Mouse (Mus musculus) midbrain, embryonic 11.5 days (tissue): Measurements from ENCODE around the gene Il1a. TPM values are rescaled to one million over a fixed set of nuclear protein-coding genes. Genes with fewer than 3 reads are reported as not detected.

ENCODE experiments used
- ATAC-seq: fragments of 200-750 bp; cut with Nextera tagmentation; 2 replicates; pipeline ENCODE4 v1.8.0; 2017; ENCODE audit warnings: moderate TSS enrichment, moderate library complexity; ENCODE audit not compliant: low FRiP score
- DNase-seq: peaks from one replicate; pipeline ENCODE4 v3.0.0; 2015; ENCODE audit warnings: low spot score; ENCODE audit errors: missing footprints
- H3K27ac ChIP-seq: fragments of 300-500 bp; sonication (generic); 2 replicates; pipeline ENCODE4 v1.5.1; 2014; ENCODE audit warnings: low read depth, low read length
- H3K27me3 ChIP-seq: fragments of 300-500 bp; sonication (generic); 2 replicates; pipeline ENCODE4 v1.6.1; 2014; ENCODE audit warnings: mild to moderate bottlenecking, low read length, moderate library complexity, mixed read lengths; ENCODE audit not compliant: control insufficient read depth, insufficient read depth
- H3K36me3 ChIP-seq: fragments of 300-500 bp; sonication (generic); 2 replicates; pipeline ENCODE4 v1.6.1; 2014; ENCODE audit warnings: mild to moderate bottlenecking, low read length, moderate library complexity, mixed read lengths; ENCODE audit not compliant: control insufficient read depth, insufficient read depth
- H3K4me1 ChIP-seq: fragments of 300-500 bp; sonication (generic); 2 replicates; pipeline ENCODE4 v1.6.1; 2014; ENCODE audit warnings: low read length; ENCODE audit not compliant: control insufficient read depth, insufficient read depth
- H3K4me2 ChIP-seq: fragments of 300-500 bp; sonication (generic); 2 replicates; pipeline ENCODE4 v1.6.1; 2014; ENCODE audit warnings: mild to moderate bottlenecking, moderate library complexity
- H3K4me3 ChIP-seq: fragments of 300-500 bp; sonication (generic); 2 replicates; pipeline ENCODE4 v1.5.1; 2014; ENCODE audit warnings: low read depth, low read length
- H3K9ac ChIP-seq: fragments of 300-500 bp; sonication (generic); 2 replicates; pipeline ENCODE4 v1.6.1; 2014; ENCODE audit warnings: low read length
- H3K9me3 ChIP-seq: fragments of 300-500 bp; sonication (generic); 2 replicates; pipeline ENCODE4 v1.6.1; 2016; ENCODE audit warnings: low read length; ENCODE audit not compliant: control insufficient read depth
- WGBS: fragments of 180-500 bp; shearing (Covaris S2); extraction: QIAGEN DNeasy Blood & Tissue Kit; methylation state at CpG from one replicate; pipeline ENCODE4 v1.1.7; 2014; 5-methylcytosine and 5-hydroxymethylcytosine counted together
- polyA plus RNA-seq: library from polyadenylated mRNA; unstranded; fragments of >200 nt; fragmentation: Nextera tagmentation; extraction: Ambion mirVana; gene quantifications from 2 replicates; pipeline ENCODE4 v1.2.1, GENCODE M21; 2014

The Il1a gene
- 0.30 TPM in 1 of 2 replicates, not detected in the other for polyA plus RNA-seq

DNA sequence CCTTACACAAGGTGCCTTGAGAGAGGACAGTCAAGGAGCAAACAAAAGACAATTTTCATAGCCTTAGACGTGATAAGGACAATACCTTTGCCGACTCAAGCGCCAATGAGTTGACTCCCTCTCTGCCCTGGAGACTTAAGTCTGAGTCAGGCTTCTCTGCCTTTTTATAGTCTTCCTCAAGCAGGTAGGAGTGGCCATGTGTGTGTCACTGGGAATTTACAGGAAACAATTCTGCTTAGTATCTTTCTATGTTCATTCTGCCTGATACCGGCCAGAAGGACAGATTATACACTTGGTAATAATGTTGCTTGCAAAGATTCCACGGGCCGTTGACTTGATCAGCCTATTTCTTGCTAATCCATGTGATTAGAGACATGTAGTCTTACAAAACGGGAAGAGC is at the start of gene Il1a:
TSS of gene Il1a (minus strand) at position 137 of the 400 bp plus-strand sequence.
- no peak for ATAC-seq
- Histone ChIP-seq H3K27ac (no peak within 1 kb of the TSS), H3K27me3 (no peaks in the 10 kb centered on the region), H3K36me3 (no peaks in the 10 kb centered on the region), H3K4me1 (no peaks in the 10 kb centered on the region), H3K9me3 (no peaks in the 10 kb centered on the region), H3K4me2 (no peak within 1 kb of the TSS), H3K9ac (no peak within 1 kb of the TSS), H3K4me3 (no peak within 1 kb of the TSS)
- no peak for DNase-seq
- WGBS = 89% methylated on average over 7 of the region's 7 CpGs

DNA sequence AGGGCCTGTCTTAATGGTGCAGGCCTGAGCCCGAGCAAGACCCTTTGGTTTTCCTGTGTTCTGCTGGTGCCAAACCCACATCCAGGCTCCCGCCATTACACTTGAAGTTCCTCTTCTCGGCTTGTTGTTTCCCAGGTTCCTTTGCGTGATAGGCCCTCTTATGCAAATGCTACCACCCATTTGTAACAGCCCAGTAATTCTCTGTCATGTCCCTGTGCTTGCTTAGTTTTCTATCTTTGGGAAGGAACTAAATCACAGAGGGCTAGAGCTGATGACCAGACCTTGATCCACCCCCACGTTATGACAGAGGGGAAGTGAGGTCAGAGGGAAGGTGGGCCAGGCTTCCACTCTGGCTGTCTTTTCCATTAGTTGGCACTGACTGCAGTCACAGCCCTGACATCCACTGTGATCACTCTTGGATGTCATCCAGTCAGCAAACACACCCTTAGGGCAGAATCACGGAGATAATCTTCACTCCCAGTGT is 28.4 kb upstream of the Il1a start:
- H3K4me3 ChIP-seq = no peak overlapping the region
- DNase-seq (no peak), ATAC-seq (no peak)
- no peaks in the 10 kb centered on the region; the same call in 1 of the 2 replicates for H3K9me3 ChIP-seq
- no peak overlapping the region for H3K4me2 ChIP-seq
- H3K27me3 ChIP-seq = no peaks in the 10 kb centered on the region
- no peaks in the 10 kb centered on the region; the same call in 1 of the 2 replicates for H3K36me3 ChIP-seq
- no peak overlapping the region for H3K9ac ChIP-seq
- H3K4me1 ChIP-seq = no peaks in the 10 kb centered on the region
- no peak overlapping the region for H3K27ac ChIP-seq
- 77% methylated on average over 6 of the region's 6 CpGs for WGBS

DNA sequence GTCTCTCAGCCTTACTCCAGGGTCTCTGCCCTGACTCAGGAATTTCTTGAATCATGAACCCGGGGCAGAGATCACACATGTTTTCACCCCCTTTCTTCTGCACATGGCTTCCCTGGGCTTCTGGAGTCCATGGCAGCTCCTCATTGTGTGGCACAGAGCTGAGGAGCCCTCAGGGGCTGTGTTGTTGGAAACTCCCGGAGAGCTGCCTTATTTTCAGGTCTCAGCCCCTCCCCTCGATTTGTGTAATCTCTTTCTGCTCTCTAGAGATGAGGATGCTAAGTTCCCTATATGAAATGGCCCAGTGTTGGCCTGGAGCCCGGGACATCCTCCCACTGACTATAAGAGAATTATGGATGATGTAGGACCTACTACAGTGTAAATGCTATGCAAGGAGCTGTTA is 23.7 kb upstream of the Il1a start:
- no peaks in the 10 kb centered on the region for H3K9me3 ChIP-seq
- DNase-seq = no peak
- no peaks in the 10 kb centered on the region; the same call in 1 of the 2 replicates for H3K36me3 ChIP-seq
- no peak overlapping the region for H3K27ac ChIP-seq
- no peak for ATAC-seq
- no peak overlapping the region for H3K9ac ChIP-seq
- H3K4me1 ChIP-seq = no peaks in the 10 kb centered on the region
- no peaks in the 10 kb centered on the region for H3K27me3 ChIP-seq
- 66% methylated on average over 4 of the region's 4 CpGs for WGBS
- no peak overlapping the region for H3K4me2 ChIP-seq
- H3K4me3 ChIP-seq = no peak overlapping the region

DNA sequence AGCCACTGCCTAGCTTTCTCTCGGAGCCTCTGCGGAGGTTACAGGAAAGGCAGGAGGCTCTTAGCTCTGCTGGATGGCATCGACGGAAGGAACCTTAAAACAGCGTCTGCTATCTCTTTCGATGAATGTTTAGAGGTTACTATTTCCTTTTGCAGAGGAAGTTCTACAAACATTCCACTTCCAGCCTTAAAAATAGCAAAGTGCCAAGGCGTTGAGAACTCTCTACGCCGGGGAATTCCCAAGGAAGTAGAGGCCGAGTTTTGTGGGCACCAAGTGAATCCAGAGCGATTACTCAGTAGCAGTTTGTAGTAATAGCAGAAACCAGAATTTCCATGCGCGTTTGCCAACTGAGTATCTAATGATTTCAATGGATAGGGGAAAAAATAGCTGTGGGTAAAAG is 20.8 kb upstream of the Il1a start:
- 89% methylated on average over 13 of the region's 13 CpGs for WGBS
- no peaks in the 10 kb centered on the region for H3K4me1 ChIP-seq
- H3K27ac ChIP-seq = no peak overlapping the region
- no peak for ATAC-seq
- H3K4me2 ChIP-seq = no peak overlapping the region
- no peak overlapping the region for H3K4me3 ChIP-seq
- no peaks in the 10 kb centered on the region; the same call in 1 of the 2 replicates for H3K36me3 ChIP-seq
- H3K9me3 ChIP-seq = no peaks in the 10 kb centered on the region
- DNase-seq = peak; percentile 77
- no peaks in the 10 kb centered on the region for H3K27me3 ChIP-seq
- no peak overlapping the region for H3K9ac ChIP-seq

DNA sequence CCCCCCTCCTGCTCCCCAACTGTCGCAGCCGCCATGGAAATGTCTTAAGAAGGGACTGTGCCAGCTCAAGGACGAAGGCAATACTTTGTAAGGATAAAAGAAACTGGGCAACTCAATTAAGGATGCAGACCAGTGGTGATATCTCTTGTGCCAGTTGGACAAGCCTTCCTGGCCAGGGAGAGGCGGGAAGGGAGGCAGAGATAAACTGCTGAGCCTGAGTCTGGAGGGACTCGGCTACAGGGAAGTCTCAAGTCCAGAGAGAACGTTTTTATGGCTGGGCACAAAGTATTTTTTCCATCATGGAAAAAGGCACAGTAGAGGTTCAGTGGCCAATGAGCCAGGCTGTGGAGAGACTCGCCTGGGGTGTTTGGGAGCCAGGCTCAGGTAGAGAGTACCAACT is 20.3 kb upstream of the Il1a start:
- no peaks in the 10 kb centered on the region for H3K9me3 ChIP-seq
- H3K4me2 ChIP-seq = no peak overlapping the region
- H3K4me1 ChIP-seq = no peaks in the 10 kb centered on the region
- DNase-seq = no peak
- H3K4me3 ChIP-seq = no peak overlapping the region
- no peaks in the 10 kb centered on the region for H3K36me3 ChIP-seq
- no peaks in the 10 kb centered on the region for H3K27me3 ChIP-seq
- H3K9ac ChIP-seq = no peak overlapping the region
- 72% methylated on average over 7 of the region's 7 CpGs for WGBS
- ATAC-seq = no peak
- no peak overlapping the region for H3K27ac ChIP-seq

DNA sequence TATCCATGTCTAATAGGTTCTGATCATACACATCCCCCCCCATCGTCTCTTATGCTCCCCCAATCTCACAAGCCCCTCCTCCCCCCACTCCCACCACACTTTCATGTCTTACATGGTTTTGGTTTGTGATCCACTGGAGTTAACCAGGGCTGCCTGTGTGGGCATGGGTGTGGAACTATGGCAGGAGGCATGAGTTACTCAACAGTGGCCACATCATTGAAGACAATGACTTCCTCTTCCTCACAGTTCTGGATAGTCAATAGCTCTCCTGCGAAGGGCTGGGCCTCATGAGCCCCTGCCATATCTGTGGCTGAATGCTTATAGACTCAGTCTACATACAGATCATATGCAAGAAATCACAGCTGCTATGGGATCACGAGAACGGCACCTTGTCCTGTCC is 18.5 kb upstream of the Il1a start:
- Histone ChIP-seq H3K36me3 (no peaks in the 10 kb centered on the region), H3K27me3 (no peaks in the 10 kb centered on the region), H3K4me3 (no peak overlapping the region), H3K4me1 (no peaks in the 10 kb centered on the region), H3K9ac (no peak overlapping the region), H3K27ac (no peak overlapping the region), H3K4me2 (no peak overlapping the region), H3K9me3 (no peaks in the 10 kb centered on the region)
- ATAC-seq (no peak), DNase-seq (no peak)
- WGBS = 83% methylated on average over 4 of the region's 4 CpGs

DNA sequence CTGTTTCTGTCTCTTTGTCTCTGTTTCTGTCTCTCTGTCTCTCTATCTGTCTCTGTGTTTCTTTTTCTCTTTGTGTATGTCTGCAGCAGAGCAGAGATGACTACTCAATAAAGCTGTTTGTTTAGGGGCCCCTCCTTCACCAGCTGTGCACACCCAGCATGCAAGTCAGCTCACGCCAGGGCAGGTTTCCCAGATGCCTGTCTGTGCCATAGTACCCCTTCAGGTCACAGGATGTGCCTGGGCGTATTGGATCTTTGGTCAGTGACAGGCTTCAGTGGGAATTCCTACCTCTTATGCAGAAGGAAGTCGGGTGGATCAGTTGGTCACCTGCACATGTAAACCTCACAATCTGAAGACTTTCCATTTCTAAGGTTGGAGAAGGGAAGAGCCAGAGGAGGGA is 14.4 kb upstream of the Il1a start:
- no peak for DNase-seq
- Histone ChIP-seq H3K27ac (no peak overlapping the region), H3K4me1 (no peaks in the 10 kb centered on the region), H3K9ac (no peak overlapping the region), H3K27me3 (no peaks in the 10 kb centered on the region), H3K36me3 (no peaks in the 10 kb centered on the region), H3K4me3 (no peak overlapping the region), H3K4me2 (no peak overlapping the region), H3K9me3 (no peaks in the 10 kb centered on the region)
- ATAC-seq = no peak
- WGBS = 81% methylated on average over 3 of the region's 3 CpGs

DNA sequence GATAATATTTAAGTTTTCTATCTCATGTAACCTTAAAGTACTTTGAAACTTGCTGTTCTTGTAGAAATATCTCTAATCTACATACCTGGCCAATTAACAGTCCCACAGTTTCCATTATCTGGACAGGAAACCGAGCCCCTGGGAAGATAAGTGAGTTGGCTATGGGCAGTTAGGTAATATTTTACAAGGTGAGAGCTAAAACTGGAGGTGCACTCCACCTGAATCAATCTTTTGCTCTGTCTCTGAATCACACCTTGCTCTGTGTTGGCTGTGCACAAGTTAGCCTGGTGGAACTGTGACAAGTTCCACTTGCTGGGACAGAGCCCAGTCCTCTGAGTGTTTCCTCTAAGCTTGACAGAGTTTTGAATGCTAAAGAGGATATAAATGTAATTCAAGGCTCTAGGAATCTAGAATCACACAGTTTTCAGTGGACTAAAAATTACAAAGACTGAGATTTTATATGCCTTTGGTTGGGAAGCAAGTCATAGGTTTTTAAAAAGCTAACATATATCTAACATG is 12.4 kb upstream of the Il1a start:
- H3K36me3 ChIP-seq = no peaks in the 10 kb centered on the region
- H3K27ac ChIP-seq = no peak overlapping the region
- no peak overlapping the region for H3K4me2 ChIP-seq
- H3K4me1 ChIP-seq = no peaks in the 10 kb centered on the region
- H3K4me3 ChIP-seq = no peak overlapping the region
- DNase-seq (no peak), ATAC-seq (no peak)
- H3K9ac ChIP-seq = no peak overlapping the region
- 59% methylated on average over 1 of the region's 1 CpGs for WGBS
- no peaks in the 10 kb centered on the region for H3K9me3 ChIP-seq
- no peaks in the 10 kb centered on the region for H3K27me3 ChIP-seq

DNA sequence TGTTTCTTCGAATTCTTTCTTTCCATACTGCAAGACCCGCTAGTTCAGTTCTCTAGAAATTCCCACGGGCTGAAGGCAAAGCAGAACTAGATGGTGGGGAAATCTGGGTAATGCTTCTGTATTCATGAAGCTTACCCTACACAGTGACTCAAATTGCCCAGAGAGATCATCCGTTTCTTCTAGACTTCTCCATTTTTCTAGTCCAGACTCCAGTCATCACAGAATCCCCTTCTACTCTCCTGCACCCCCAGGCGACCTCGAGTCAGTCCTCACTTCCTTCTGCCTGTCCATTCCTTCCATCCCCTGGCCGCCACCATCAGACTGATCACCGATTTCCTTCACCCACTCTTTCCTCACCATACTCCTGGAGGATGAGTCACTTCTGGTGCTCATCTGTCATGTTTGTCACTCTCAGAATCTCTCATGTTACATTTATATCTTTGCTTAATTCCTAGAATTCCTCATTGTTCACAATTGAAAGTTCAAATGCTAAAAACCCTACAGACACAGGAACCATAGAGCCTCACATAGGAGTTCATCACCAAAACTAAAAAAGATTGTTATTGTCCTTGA is 10.3 kb upstream of the Il1a start:
- no peak overlapping the region for H3K27ac ChIP-seq
- no peak overlapping the region for H3K4me3 ChIP-seq
- H3K27me3 ChIP-seq = no peaks in the 10 kb centered on the region
- no peaks in the 10 kb centered on the region for H3K4me1 ChIP-seq
- no peak overlapping the region for H3K4me2 ChIP-seq
- H3K36me3 ChIP-seq = no peaks in the 10 kb centered on the region
- no peak for ATAC-seq
- no peak for DNase-seq
- no peak overlapping the region for H3K9ac ChIP-seq
- 82% methylated on average over 8 of the region's 8 CpGs for WGBS
- H3K9me3 ChIP-seq = no peaks in the 10 kb centered on the region
